Mouse (Mus musculus) granulocyte monocyte progenitor cell, adult 5-6 weeks (primary cell): Measurements from ENCODE around the gene Inpp1. TPM values are rescaled to one million over a fixed set of nuclear protein-coding genes. Genes with fewer than 3 reads are reported as not detected.

Source experiments
- ATAC-seq: replicated peaks from 2 replicates; pipeline ENCODE4 v1.8.0; 2016; ENCODE audit warnings: mild to moderate bottlenecking, moderate TSS enrichment, inconsistent platforms; ENCODE audit not compliant: poor library complexity, severe bottlenecking
- total RNA-seq, 2 experiments: library from RNA; stranded (forward) in 1 of 2; stranded (reverse) in 1 of 2; fragments of 200-712, 200-1000 nt in 1 of 2; fragments of >200 nt in 1 of 2; fragmentation: Nextera tagmentation in 1 of 2; gene quantifications; 2 replicates each; pipeline ENCODE4 v1.2.3; 2014 to 2017

Gene Inpp1
- total RNA-seq (2014; fragmentation: Nextera tagmentation): 10.3 and 12.8 TPM in 2 replicates
- 7.0 and 26.7 TPM in 2 replicates for total RNA-seq (2017)

DNA sequence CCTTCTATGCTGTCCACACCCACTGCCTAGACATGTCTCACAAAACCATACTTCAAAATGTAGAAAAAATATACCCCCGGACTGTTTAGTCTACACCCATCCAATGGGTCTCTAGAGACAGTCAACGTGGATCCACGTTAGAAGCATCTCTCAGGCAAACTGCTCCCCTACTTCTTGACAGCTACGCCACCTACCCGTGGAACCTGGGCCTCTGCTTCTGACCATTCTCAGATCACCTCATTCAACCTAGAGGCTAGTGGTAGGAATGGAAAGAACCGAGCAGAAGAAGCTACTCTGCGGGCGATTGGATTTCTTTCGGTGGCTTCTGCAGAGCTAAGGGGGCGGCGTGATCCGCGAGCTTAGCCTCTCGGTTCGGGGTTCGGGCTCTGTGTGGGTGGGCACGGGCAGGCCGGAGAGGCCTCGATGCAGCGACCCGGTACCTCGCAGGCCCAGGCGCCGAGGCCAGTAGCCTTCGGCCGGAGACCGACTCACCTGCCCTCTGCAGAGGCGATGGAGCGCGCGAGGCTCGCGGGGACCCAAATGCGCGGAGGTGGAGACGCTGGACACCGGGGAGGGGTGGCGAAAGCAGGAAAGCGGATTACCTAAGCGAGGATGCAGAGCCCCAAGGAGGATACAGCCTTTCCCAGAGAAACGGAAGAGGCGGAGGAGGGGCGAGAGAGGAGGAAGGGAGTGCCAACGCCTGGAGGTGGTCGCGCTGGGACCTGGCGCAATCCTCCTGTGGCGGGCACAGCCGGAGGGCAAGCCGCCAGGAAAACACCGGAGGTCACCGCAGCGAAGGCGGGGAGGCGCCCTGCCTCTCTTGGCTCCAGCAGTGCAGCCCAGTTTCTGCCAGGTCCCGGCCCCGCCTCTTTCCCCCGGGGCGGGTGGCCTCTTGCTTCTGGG is at the start of gene Inpp1:
Gene Inpp1, minus strand, starts transcription at position 779 of the 903 bp plus-strand sequence.
- ATAC-seq: peak; percentile 86

DNA sequence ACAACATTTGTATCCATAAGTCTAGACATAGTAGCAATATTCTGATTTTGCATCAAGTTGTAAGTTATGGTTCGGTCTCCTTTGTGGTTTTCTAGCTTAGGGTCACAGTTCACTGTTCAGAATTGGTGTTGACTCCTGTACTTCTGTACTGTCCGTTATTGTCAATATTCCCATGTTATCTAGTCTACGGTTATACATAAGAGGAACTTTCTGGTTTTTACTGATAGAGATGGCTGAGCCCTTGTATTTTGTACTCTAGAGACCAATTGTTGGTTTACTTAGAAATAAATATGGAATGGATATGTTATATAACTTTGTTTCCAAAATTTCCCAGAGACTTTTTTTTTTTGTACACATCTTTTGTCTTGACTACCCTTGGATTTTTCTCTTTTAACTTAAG is 48.5 kb upstream of the Inpp1 start:
- ATAC-seq: no peak

DNA sequence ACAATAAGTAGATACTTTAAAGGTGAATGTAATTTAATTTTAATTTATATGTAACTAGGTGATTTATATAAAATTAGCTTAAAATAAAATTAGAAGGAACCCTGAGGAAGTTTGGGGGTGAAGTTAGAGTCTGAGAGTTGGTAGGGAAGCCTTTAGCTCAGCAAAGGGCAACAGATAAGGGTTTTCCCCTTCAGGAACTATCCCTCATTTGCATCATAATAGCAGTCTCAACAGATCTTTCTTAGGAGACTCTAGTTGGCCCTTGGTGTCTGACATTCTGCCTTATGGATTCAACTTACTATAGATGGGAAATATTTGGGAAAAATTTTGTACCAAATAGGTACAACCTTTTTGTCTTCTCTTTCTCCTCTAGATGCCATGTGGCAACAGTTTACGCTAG is 46.7 kb upstream of the Inpp1 start:
- no peak for ATAC-seq

DNA sequence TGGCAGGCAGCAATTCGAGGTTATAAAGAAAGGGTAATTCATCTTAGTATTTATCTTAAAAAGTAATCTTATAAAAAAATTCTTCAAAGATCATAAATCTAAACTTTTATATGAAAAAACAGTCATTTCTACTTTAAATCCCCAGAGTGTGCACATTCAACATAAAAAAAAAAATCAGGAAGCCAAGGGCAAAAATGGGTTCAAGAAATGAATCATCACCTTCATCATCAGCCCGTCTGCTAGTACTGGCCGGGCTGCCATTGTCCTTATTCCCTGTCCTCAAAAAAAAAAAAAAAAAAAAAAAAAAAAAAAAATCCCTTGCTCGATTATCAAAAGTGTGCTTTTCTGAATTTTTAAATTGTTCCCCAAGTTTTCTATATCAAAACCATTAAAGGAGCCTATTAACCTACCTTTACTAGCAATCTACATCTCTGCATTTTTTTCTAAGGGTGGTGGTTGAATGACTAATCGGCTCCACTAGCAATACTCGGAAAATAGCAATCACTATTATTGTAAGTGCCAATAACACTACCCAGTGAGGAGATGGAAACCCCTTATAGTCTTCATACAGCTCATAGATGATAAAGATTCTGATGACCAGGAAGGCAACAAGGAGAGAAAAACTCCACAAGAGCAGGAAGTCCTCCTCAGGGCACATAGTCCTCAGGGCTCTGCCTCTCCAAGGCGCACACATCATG is 38.6 kb upstream of the Inpp1 start:
- no peak for ATAC-seq

DNA sequence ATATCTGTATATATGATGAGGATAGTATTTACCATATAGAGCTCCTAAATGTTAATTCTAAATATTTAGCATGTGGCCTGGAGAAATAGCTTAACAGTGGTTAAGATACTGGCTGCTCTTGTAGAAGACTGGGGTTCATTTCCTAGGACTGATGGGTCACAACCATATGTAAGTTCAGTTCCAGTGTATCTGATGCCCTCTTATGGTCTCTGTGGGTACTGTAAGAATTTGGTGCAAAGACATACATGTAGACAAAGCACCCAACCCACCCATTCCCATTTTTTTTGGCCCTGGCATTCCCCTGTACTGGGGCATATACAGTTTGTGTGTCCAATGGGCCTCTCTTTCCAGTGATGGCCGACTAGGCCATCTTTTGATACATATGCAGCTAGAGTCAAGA is 36.5 kb upstream of the Inpp1 start:
- peak; percentile 78 for ATAC-seq

DNA sequence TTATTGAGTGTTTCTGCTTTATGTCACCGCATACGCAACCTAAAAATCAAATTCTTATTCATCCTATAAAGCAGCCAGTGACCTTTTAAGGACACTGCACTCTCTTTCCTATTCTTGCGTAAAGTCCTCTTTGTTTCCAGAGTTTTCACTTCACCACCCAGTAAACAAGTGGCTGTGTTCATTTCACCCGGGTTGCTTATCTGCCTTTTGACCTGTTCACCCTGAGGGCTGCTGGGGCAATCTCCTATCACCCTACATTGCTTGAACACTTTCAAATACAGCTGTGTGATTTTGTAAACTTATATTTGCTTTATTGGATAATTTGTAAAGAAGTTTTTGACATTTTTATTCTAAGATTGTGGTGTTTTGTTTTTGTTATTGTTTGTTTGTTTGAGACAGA is 31.9 kb upstream of the Inpp1 start:
- no peak for ATAC-seq

DNA sequence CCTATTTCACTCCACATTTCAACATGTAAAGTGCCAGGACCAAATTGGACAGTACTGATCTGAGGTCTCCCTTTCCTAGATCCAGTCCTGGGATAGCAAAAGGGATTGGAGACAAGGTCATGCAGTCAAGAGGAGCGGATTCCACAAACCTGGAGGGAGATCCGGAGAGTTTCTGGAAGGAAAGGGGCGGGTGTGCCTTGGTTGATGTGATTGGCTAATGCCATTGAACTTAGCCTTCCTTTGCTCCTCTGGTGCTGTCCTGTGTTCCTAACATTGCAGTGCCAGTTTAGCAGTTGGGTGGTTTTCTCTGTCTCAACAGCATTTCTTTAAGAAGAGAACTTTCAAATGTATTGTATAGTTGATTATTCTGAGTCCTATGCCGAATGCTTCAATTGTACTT is 29.1 kb upstream of the Inpp1 start:
- ATAC-seq: no peak

DNA sequence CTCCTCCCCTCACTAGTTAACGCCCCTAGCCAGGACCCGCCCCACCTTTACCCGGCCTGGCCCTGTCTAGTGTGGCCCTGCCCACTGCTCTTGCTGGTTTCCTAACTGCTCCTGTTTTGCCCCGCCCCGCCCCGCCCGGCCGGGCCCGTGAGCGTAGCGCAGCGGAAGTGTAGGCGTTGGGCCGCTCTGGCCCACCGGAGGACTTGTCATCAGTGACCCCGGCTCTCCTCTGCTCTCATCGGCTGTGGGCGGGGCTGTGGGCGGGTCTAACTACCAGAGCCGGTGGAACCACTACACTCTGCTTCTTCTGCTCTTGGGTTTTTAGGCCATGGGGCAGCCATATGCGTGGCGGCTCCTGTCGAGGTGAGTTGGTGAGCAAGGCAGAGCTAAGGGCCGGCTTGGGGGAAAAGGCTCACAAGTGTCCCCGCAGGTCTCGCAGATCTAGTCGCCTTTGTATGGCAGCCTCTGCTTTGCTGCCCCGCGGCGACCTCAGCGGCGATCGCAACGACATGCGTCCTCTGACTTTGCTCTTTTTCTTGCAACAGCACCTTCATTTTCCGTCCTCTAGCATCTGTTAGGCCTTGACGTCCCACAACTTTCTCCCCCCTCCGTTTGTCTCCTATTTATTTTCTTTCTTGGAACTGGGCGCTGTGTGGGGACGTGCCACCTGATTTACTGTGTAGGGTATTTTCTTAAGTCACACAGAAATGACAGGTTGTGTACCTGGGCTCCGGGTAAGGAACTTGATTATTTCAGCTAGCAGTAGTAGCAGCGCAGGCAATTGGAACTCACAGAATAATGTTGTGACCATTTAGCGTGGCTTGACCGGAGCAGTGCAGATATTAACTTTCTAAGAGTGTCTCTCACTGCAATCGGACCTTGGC is 27.5 kb upstream of the Inpp1 start, which contains the start of gene Hibch:
Gene Hibch, plus strand, starts transcription at position 148 of the 884 bp plus-strand sequence.
- peak; percentile 93 for ATAC-seq

DNA sequence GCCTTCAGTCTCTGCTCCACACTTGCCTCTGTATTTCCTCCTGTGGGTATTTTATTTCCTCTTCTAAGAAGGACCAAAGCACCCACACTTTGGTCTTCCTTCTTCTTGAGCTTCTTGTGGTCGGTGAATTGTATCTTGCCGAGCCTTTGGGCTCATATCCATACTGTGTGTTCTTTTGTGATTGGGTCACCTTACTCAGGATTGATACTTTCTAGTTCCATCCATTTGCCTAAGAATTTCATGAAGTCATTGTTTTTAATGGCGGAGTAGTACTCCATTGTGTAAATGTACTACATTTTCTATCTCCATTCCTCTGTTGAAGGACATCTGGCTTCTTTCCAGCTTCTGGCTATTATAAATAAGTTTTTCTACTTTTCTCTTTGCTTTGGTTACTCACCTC is 26.9 kb upstream of the Inpp1 start:
- ATAC-seq: no peak

DNA sequence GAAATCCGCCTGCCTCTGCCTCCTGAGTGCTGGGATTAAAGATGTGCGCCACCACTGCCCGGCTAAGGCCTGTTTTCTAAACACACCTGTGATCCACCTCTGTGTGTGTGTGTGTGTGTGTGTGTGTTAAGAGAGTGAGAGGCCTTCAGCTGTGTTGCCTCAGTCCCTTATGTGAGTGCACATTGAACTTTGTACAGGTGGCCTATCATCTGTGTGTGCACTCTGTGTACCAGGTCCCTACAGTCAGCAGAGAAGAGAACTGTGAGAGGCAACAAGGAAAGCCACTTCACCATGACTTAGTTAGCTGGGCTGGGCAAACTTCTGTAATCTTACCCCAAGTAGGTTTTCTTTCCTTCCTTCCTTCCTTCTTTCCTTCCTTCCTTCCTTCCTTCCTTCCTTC is 21.6 kb upstream of the Inpp1 start:
- no peak for ATAC-seq

DNA sequence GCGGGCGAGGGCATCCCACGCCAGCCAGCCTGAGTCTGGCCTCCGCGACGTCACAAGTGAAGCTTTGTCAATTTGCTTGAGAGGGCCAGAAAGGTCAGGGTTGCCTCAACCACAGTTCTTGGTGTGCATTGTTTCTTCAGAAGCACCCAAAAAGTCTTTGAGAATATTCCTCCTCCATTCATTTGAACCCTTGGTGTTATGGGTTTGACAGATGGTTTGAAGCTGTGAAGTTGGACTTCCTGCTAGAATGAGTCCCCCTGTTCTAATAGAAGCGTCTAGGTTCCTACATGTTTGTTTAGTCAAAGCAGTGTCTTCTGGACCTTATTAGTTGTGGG is 292 bp upstream of the Inpp1 start:
- ATAC-seq: no peak

DNA sequence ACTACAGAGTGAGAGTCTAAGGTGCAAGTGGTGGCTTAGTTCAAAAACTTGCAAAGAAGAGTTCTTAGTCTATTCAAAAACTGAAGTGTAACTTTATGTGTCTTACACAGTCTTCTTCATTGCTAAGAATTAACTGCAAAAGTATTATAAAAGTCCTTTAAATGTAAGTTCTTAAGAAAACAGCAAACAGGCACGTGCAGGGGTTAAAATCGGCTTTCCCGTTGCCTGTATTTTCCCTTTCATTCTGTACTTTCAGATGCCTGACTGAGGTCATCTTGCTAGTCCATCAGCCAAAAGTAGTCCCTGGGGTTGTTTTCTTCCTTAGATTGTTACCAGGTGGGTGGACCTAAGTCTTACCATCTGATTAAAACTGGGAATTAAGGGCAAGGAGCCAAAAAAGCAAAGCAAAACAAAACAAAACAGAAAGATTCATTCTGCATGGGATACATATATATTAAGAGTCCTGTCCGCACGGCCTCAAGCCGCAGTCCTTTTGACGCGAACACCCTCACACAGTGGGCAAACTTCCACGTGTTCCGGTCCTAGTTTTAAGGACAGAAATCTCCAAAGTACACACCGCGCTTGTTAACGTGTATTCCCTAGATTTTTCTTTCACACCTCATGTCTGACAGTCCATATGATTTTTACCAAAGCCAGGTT is 1.1 kb downstream of the Inpp1 start:
- no peak for ATAC-seq

DNA sequence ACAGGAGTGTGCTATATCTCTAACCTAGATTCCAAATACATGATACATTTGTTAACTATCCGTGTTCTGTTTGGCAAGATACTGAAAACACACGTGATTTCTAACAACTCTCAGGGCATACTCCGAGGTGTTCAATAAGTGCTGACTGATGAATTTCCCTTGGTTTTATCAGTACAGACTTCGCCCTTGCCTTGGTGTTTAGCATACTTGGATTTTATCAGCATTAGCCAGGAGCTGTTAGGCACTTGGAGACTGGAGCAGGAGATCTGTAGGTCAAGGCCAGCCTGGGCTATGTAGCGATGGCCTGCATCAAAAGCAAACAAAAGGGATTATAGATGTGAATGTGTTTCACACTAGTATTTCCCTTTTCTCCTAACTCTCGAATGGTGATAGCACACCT is 9.0 kb downstream of the Inpp1 start:
- ATAC-seq: no peak

DNA sequence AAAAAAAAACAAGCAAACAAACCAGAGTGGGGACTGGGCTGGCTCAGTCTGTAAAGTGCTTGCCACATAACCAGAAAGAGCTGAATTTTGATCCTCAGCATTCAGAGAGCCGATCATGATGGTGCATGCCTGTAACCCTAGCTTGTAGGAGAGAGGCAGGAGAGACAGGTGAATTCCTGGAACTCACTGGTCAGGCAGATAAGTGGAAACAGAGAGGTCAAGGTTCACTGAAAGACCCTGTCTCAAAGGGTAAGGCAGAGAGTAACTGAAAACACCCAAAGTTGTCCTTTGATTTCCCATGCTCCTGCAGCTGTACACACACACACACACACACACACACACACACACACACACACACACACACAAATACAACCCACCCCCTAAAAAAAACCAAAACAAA is 12.4 kb downstream of the Inpp1 start:
- no peak for ATAC-seq

DNA sequence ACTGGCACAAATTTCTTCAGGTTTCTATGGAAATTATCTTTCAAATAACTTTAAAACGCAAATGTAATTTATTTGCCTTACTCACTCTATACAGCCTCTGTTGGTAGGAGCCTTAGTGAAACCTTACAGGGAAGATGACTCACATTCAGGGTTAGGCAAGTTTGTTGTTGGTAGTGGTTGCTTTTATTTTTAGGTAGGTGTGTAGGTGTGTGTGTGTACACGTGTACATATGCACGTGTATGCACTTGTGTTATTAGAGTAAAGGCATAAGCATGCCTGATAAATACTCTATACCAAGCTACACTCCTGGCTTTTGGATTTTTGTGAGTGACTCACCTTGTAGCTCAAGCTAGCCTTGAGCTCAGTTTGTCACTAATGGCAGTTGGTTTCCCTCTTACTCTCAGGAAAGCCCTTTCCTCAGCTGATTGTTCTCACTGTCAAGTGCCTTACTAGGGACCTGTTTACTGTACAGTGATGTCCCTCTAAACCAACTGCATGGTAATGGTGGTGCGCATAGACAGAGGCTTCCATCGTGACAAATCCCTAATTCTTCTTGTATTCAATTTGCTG is 15.0 kb downstream of the Inpp1 start:
- ATAC-seq: no peak

DNA sequence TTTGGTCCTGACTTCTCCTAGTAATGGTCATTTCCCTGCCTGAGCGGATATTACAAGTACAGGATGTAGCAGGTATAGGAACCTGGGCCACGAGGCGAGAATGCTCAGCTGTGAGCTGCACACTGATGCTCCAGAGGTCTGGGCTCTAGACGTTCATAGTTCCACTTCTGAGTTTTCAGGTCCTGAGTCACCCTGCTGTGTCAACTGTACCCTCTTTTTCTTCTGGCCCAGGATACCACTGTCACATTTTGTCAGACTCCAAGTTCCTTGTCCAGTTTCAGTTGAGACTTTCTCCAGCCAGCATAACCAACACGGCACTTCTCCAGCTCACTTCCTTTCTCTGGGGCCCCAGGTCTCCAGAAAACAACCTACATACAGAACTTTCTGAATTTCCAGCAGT is 15.8 kb downstream of the Inpp1 start:
- peak; percentile 72 for ATAC-seq

DNA sequence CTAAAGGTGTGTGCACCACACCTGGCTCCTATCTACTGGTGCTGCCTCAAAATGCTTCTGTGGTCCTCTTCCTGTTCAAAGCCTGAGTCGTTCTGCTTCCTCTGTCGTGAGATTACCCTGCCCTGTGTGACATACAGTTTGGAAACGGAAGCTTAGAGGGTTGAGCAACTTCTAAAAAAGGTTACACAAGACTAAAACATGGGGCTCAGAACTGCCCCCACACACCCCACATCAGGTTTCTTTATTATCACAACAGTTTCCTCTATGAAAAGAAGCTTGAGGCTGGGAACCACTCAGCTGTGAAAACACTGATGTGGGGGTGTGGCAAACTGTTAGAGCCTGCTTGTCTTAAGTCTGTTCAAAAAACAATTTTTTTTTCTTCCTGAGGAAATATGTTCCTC is 17.1 kb downstream of the Inpp1 start:
- peak; percentile 74 for ATAC-seq

DNA sequence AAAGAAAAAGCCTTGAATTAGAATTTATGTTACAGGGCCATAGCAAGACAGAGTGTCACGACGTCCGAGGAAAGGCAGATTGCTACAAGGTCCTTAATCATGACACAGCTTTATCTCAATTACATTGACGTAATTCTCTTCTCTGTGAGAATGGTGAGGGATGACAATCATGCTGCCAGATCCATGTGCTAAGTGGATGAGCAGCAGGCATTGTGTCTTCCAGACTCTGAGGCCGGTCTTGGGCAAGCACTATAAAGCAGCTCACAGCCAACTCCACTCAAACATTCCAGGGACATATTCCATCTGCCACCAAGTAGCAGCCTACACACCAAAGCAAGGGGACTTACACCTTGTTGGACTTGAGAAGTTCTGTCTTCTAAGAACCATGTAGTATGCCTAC is 17.7 kb downstream of the Inpp1 start:
- ATAC-seq: peak; percentile 26

DNA sequence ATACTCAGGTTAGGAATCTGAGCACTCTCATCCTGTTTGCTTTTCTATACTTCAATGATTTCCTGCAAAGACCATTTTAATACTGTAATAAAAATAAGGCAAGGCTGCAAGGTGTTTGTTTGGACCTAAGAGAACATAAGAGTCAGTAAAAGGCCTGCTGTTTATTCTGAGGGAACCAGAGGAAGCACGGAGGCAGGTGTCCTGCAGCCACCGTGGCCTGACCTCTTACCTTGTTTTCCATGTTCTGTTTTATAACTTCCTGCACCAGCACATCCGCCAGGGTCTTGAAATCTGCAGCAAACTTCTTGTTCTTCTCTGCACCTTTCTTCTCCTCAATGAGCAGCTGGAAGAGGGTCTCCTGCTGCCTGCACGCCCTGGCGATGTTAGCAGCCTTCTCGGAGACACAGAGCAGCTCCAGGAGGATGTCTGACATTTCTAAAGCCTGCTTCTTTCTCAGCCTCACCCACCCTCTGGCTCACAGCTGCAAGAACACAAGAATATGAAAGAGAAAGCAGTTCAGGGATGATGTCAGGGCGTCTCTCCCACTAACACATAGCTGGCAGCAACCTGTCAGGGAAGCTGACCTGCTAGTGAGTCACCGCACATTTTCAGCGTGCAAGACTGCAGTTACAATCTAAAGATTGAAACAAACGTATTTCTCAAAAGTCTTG is 18.3 kb downstream of the Inpp1 start:
- ATAC-seq: peak; percentile 36
